Mouse (Mus musculus): Measurements from ENCODE around the gene Olfm3.

Gene Olfm3

DNA sequence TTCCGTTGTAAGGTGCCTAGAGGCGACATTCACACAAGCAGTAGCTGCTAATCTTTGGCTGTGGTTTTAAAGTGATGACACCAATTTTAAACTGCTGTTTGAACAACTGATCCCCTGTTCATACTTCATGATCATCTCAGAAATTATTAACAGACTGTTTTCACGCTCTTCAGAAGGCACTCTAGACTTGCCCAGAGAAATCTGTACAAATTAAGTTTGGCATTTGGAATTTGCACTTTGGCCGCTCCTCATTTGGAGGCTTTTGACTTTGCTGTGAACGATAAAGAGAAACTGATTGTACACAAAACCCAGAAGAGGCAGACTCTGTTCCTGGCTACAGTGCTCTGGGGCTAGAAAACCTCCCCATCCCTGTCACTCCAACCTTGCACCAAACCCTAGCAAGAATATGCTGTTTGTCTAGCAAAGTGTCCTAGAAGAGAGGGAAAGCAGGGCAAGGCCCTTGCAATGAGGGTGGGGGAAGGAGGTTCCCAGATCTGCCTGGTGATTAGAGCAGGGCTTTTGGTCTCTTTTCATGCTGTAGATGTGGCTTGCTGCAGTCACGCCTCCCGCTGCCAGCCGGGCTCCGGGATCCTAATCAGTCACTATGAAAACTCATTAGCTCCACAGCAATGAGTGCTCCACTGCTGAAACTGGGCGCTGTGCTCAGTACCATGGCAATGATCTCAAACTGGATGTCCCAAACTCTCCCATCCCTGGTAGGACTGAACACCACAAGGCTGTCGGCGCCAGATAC lies 176.7 kb downstream of the Olfm3 start:
- no peak for DNase-seq (ENCODE audit: low spot score in 2 of 2)

DNA sequence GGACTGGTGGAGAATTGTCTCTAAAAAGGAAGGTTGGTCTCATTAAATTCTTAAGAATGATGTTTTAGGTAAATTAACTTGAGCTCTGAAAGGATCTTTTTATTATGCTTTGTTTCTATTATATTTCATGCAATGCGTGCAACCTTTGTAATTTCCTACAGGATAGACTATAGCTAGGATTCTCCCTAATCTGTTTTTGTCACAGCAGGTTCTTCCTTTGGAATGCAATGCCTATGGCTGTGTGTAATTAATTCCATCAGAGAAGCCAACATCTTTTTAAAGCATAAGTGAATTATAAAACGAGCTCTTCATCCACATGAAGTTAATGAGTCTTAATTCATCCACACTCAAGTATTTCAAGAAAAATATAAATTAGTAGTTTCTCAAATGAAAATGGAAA lies 177.5 kb downstream of the Olfm3 start:
- DNase-seq (ENCODE audit: low spot score in 2 of 2), result no peak

- no peak for DNase-seq (ENCODE audit: low spot score in 2 of 2)
Observed at GRCm38 (mm10) chr3:115082947-115083346, 179.1 kb downstream of the Olfm3 start.

- DNase-seq (ENCODE audit: low spot score in 2 of 2), result no peak
Observed at GRCm38 (mm10) chr3:115088281-115088680, 184.4 kb downstream of the Olfm3 start.

DNA sequence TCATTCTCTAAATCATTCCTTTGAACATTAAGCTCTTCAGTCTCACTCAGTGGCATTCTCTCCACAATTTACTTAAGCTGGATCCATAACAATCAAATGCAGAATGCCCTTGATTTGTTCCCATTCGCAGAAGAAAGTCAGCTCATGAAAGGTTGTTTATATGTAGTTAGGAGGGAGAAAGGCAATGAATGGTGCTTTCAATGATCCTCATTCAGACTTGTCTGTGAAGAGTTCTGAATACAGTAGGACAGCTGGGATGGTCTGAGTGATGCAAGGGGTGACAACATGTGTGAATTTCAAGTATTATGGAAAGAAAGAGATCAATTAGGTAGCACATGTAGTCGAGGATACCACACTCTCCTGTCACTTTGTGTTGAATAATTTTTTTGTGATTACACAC lies 186.8 kb downstream of the Olfm3 start:
- DNase-seq (ENCODE audit: low spot score in 2 of 2), result no peak

DNA sequence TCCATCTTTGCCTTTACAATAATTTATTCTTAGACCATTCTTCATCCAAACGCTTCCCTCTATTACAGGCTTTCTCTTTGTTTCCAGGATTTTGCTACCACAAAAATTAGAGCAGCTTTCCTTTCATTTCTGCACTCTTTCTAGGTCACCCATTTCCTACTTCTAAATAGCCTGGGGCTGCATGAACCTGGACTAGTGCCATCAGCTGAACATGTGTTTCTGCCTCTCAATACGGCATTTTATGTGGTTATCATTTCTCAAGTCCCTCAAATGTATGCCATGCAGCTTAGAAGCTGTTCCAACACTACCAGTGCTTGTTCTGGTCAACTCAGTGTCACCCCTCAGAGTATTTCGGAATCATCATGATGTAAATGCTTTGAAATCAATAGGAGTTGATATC lies 191.6 kb downstream of the Olfm3 start:
- DNase-seq (ENCODE audit: low spot score in 2 of 2), result no peak

DNA sequence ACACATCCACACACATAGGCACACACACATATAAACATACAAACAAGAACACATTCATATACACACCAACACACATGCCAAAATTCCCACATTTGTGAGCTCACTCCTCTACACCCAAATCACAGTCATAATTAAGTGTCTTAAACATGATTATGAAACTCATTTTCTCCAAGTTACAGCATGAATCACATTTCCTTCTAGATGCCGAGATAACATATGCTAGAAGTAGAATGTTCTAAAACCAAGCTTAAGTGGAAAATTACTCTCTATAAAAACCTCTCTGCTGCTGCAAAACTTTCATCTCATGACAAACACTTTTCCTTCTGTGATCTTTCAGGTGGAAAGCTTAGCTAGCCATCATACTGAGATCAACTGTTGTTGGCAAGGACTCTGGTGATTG lies 195.7 kb downstream of the Olfm3 start:
- no peak for DNase-seq (ENCODE audit: low spot score in 2 of 2)

GRCm38 (mm10) chr3:115104155-115104801 lies 200.4 kb downstream of the Olfm3 start:
- no peak for DNase-seq (ENCODE audit: low spot score in 2 of 2)

- no peak for DNase-seq (ENCODE audit: low spot score in 2 of 2)
Observed at GRCm38 (mm10) chr3:115104802-115105493, 201.1 kb downstream of the Olfm3 start.

DNA sequence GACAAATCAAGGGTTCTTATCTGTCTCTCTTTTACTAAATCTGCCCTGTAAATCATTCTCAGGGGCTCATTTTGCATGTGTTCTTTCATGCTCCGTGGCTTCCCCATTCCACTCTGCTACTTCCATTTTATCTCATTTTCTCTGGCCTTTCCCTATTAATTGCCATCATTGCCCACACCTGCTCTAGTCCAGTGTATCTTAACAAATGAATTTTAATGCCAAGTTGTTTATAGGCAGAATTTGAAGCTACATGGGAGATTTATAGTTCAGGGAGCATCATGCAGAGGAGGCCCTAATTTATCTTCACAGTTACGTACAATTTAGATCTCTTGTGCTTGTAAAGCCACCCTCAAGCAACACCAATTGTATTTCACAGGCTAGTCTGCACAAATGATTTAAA lies 241.8 kb downstream of the Olfm3 start:
- DNase-seq (ENCODE audit: low spot score in 2 of 2), result no peak

DNA sequence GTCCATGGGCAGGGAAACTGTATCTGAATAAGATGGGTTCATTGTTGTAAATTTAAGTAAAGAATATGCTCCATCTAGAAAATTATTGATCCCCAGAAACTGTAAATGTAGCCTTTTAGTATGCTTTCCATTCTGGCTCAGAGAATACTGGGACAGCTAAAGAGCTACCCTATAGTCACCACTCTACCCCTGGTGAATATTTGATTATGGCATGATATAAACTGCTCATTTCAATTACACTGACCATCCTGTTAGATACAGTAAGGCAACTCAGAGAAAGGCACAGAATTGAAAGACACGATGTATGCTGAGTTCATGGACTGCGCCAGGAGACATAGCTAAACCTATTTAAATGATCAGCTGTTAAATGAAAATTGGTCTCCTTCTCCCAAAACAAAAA lies 242.4 kb downstream of the Olfm3 start:
- no peak for DNase-seq (ENCODE audit: low spot score in 2 of 2)

DNA sequence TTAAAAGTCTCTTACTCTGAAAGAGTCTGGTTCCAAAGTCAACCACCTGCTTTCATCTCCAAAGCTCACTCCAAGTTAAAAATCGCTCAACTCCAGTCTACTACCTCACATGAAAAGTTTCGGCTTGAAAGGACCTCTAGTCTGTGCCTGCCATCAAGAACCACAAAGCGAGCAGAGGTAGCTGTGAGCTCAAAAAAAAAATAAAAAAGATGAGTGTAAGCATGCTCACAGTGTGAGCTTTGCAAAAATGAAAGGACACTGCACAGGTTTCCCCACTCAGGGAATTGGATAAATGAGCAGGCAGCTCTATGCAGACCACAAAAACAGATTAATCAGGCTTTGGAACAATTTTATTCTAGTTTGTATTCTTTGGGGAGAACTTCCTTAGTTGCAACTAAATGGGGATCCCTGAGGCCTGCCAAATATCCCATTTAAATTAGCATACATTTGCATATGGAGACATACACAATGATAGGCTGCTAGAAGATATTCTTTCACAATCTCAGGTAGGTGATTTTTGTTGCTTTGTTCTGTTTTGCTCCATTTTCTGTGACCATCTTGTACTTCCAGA lies 255.1 kb downstream of the Olfm3 start:
- no peak for DNase-seq (ENCODE audit: low spot score in 2 of 2)

GRCm38 (mm10) chr3:115174625-115175024 lies 270.7 kb downstream of the Olfm3 start:
- DNase-seq (ENCODE audit: low spot score in 2 of 2), result no peak
